Mouse (Mus musculus) urinary bladder, postnatal 25 days (tissue): ENCODE results near the gene Plvap.
"Not testable (repeated sequence)": the region's sequence is repeated elsewhere in the genome, so short reads cannot be mapped to it uniquely, and the experiment has no call there.

ENCODE experiments used
- DNase-seq: peaks from one replicate; pipeline ENCODE4 v3.0.0; 2022; ENCODE audit warnings: low spot score

Plvap gene

DNA sequence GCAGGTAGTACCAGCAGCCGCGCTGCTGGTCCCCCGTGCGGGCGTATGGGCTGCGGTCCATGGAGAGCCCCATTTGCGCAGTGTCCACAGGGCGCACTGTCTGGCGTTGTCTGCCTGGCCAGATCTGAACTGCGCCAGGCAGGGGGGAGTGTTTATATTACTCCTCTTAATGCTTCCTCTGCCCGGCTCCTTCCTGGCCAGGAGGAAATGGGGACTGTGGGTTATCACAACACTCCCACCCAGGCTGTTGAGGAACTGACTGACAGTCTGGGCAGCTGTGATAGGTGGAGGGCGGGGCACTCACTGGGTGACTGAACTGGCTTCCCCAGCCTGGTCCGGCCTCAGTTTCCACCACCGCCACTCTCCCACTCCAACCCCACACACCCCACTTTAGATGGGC is at the start of gene Plvap:
Gene Plvap, minus strand, starts transcription at position 109 of the 400 bp plus-strand sequence.
- no peak for DNase-seq

DNA sequence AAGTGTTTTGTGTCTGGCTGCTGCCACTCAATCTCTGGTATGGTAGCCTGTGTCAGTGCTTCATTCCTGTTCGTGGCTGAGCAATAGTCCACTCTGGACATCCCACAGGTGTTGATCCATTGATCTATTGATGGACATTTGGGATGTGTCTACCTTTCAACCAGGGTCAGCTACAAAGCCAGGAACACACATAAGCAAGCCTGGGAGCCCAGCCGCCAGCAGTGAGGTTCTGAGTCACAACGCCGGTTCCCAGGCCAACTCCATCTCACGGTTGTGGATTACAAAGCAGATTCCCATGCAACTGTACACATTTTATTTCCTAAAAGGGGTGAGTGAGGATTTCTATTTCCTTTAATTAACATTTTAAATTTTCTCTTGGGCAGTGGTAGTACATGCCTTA is 49.2 kb upstream of the Plvap start:
- DNase-seq: no peak

DNA sequence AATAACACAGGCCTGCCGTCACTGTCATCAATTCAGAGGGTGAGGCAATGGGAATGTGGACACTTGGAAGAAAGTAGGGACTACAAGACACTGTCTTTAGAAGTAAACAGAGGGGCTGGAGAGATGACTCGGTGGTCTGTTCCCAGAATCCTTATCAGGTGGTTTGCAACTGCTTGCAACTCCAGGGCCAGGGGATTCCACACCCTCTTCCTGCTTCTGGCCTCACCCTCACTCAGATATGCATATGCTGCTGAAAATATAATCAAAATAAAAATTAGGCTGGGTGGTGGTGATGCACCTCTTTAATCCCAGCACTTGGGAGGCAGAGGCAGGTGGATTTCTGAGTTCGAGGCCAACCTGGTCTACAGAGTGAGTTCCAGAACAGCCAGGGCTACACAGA is 48.5 kb upstream of the Plvap start:
- DNase-seq: no peak

DNA sequence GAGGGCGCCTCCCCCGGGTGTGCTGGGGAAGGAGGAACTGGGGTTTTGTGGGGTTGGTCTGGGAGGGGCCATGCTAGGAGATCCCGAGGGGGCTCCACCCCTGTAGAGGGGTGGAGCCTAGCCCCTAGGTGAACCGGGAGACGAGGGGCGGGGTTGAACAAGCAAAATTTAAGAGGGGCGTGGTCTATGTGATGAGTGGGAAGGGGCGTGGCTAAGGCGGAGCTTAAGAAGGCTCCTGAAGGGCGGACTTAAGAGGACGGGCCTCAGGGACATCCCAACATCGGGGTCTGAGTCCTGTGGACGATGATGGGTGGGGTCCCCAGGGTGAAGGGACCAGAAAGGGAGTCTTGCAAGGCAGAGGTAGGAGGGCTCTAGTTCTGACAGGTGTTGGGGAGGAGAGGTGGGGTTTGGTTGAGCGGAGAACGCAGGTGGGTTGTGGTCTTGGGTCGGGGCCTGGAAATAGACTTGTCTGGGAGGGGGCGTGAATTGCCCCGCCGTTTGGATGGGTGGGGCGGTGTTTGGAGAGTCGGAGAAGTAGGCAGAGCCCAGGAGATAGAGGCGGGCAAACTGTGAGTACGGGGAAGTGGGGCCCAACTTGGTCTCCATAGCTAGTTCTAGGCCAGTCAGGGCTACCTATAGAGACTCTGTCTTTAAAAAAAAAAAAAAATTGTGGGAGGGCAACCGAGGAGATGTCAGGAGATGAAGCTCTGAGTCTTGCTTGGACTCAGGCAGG is 47.6 kb upstream of the Plvap start:
- DNase-seq: peak; percentile 65

DNA sequence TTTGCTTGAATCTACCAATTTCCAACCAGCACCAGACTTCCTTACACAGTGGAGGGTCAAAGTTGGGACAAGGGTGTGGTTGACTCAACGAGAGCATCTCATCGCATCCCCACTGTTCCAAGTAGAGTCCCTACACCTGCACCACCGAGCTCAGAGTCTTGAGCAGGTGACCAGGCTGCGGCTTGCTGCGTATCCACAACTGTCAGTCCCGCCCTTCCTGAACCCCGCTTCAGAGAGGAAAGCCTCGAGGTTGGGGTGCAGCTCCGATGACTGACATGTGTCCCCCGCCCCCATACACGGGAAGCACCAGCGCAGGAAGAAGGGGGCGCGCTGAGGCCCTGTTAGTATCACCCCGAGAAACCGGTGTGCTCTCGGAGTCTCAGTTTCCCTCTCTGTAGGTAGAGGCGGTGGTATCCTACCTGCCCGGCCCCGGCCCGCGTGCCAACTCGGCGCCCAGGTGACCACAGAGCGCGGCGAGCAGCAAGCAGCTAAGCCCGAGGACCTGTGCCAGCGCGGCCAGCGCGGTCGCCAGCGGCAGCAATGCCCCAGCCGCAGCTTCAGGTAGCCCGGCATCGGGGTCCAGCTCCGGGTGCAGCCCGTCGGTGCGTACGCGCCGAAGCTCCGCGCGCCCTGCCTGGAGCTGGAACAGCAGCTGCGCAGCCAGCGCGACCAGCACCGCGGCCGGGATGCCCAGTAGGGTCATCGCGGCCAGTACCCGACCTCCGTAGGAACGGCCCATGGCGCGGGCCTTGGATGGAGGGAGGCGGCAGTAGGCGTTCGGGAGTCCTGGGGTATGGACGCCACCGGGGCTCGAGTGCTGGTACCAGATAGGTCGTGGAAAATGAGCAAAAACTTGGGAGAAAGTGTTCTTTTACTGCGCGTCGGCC is 46.8 kb upstream of the Plvap start, which contains the start of gene Tmem221:
Gene Tmem221, minus strand, starts transcription at position 801 of the 887 bp plus-strand sequence.
- no peak for DNase-seq

DNA sequence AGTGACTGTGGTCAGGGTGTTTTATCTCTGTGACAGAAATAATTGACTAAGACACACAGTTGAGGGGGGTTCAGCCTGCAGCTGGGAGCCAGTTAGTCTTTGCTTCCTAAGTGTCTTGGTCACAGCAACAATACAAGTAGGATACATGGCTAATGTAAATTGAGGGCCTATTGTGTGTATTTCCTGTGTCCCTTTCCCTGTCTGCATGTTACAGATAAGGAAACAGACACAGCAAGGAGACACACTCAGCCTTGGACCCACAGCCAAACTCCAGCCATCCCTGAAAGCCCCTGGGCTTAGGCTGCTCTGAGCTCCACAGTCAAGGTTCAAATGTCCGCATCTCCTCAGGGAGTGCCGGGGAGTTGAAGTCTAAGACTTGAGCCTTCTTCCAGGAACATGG is 43.1 kb upstream of the Plvap start:
- DNase-seq: no peak

DNA sequence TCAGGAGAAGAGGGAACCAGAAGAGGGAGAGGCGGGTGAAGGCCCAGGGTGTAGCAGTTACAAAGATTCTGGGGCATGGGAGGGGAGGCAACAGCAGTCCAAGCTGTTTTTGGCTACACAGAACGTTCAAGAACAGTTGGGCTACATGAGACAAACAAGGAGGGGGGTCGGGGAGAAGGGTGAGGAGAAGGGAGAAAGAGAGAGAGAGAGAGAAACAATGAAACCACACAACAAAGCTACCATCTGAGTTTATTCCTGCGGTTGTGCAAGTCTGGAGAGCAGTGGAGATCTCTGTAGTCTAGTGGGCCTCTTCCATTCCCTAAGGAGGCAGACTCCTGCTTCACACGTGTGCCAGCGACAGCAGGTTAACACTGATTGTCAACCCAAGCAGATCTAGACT is 42.4 kb upstream of the Plvap start:
- no peak for DNase-seq

DNA sequence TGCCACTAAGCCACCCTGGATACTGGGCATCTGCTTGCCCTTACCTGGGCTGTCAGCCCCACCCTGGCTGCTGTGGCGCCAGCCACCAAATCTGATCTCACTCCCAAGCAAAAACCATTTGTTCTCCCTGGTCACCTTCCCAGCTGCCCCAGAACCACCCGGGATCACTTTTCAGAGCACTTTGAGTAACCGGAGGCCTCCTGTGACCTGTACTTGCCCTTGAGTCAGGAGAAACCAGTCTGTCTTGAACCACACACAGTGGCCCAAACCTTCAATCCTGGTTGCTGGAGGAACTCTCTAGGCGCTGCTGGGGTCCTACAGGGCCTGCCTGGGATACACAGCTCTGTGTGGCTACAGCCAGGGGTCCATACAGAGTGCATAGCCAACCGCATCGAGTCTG is 41.2 kb upstream of the Plvap start:
- no peak for DNase-seq

DNA sequence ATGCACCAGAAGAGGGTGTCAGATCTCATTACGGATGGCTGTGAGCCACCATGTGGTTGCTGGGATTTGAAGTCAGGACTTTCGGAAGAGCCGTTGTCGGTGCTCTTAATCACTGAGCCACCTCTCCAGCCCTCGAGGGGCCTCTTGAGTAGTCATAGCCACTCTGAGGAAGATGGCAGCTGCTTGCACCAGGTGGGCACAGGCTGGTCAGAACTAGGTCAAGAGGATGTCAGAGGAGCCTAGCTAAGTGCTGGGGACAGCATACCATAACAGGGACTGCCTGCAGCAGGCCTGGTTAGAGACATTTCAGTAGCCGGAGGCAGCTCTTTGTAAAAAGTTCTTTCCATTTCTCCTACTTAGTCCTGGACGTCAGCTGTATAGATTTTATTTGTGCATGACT is 39.2 kb upstream of the Plvap start:
- DNase-seq: no peak

DNA sequence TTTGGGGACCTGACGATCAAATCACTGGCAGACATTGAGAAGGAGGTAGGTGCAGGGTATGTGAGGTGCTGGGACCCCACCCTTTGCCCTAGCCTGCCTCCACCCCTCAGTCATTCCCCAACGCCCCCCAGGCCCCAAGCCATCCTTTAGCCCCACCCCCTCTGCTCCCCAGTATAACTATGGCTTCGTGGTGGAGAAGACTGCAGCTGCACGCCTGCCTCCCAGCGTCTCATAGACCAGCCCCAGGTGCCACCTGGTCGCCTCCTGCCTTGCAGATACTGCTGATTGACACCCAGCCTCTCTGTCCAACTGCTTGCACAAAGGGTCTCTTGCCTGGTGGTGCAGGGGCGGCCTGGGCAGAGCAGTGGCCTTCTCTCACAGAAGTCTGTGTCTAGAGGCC is 36.0 kb upstream of the Plvap start:
- DNase-seq: no peak

DNA sequence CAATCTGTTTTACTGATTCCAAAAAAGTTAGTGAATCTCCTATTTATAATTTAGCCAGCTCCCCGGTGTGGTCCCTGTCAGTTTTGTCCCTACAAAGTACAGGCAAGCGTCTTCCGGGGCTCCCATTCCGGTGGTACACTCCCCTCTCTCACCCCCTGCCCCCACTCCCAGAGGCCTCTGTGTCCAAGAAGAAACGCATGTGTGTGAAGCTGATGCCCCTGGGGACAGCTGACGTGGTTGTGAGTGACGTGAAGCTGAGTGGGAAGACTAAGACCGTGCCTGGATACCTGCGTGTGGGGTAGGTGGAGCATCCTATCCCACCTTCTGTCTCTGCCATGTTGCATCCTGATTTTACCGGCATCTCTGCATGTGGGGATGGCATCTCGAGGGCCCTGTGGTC is 33.5 kb upstream of the Plvap start:
- no peak for DNase-seq

DNA sequence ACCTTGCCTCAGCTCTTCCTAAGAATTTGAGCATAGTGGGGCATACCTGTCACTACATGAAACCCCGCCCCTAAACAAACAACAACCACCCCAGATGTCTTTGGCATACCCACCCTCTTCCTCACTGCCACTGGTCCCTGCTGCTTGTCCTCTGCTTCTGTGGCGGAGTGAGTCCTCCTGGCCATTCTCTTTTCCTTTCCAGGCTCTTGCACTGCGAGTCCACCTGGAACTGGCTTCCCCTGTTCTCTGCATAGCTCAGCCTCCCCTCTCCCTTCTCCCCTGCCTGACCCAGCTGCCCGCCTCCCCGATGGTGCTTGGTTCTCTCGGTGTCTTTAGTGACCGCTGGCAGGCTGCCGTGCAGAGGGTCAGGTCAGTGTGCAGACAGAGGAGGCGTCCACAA is 32.2 kb upstream of the Plvap start:
- no peak for DNase-seq

DNA sequence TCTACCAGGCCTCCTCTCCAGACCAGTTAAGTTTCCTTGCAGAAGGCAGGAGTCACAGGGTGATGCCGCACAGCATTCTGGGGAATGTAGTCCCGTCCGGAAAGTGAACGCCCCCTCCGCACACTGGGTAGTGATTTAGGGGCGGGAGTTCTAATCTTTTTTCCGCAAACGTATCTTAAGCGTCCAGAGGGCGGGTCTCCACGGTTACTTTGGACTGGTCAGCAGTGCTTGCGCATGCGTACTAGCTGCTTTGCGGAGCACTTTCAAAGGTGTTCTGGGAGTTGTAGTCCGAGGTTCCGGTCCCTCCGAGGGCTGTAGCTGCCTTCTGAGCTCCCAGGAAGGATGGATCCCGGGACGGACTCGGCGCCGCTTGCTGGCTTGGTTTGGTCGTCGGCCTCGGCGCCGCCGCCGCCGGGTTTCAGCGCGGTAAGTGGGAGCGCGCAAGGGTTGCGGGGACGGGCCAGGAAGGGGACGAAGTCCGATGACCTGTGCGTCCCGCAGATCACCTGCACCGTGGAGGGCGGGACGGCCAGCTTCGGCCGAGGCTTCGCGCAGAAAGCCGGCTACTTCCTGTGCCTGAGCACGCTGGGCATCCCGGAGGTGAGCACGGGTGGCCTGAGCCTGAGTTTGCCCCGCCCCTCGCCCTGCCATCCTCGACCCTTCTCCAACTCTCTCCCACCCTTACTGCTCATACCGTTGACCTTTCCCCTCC is 31.2 kb upstream of the Plvap start, which contains the start of gene Mvb12a:
Gene Mvb12a, plus strand, starts transcription at position 291 of the 712 bp plus-strand sequence.
- DNase-seq: peak; percentile 81

DNA sequence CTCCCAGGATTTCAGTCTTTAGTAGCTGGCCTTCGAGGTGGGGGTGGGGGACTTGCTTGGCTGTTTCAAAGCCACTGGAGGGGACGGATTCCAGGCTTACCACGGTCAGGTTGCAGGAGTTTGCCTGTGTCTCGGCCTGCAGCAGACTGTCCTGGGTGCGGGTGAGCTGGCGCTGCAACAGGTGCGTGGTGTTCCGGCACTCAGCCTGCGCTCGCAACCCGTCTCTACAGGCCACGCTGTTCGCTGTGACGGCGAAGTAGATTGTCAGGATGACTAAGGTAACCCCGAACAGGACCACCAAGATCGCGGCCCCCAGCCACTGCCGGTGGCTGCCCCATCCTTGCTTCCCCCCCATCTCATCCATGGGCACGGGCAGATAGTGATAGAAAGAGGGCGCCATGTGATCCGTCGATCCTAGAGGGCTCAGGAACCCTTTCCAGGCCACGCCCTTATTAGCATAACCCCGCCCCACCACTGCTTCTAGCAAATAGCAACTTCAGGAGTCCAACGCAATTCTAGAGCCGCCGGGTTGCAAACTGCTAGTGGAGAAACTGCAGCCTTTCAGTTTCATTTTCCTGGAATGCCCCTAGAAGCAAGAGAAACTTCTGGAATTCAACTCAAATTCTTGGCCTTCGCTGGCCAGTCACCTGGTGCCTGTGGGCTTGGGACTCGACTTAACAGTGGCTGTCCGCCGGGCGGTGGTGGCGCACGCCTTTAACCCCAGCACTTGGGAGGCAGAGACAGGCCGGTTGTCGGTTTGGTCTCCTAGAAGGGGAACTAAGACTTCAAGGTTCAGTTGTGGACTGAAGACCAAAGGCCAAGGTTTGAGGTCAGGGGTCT is 25.7 kb upstream of the Plvap start, which contains the start of gene Bst2:
Gene Bst2, minus strand, starts transcription at position 429 of the 840 bp plus-strand sequence.
- DNase-seq: peak; percentile 73

DNA sequence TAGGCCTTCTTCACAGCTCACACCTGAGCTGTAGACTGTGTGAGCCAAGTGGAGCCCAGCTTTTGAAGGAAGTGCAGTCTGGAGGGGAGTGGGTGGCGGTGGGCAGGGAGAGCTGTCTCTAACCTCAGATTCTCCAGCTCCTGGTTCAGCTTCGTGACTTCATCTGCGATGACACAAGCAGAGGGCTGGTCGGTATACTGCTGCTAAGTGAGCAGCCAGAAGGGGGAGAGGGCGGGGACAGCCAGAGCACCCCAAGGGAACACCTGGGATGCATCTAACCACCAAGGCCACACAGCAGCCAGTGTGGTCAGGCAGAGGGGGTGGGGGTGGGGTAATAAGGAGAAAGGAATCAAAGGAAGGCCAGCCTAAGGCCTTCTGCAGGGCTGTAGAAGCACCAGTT is 24.1 kb upstream of the Plvap start:
- no peak for DNase-seq

DNA sequence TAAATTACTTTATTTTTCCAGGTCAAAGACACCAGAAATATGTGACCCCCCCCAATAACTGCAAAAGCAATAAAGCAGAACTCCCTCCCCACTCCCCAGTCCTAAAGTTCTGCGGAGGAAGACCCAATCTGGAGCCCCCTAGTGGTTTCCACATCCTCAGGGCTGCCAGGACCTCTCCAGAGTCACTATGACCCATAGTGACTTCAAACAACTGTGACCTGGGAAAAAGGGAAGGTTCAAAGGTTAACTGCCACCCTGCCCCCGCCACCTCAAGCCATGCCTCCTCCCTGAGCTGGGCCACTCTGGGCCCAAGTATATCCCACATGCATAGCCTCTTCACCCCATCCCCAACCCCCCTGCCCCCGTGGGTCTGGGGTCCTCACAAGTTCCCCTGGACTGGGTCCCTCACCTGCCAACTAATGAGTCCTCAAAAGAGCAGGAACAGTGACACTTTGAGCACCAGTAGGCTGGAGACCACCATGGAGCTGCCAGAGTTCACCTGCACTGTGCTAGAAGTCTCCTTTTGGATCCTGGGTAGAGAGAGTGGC is 22.8 kb upstream of the Plvap start:
- no peak for DNase-seq

DNA sequence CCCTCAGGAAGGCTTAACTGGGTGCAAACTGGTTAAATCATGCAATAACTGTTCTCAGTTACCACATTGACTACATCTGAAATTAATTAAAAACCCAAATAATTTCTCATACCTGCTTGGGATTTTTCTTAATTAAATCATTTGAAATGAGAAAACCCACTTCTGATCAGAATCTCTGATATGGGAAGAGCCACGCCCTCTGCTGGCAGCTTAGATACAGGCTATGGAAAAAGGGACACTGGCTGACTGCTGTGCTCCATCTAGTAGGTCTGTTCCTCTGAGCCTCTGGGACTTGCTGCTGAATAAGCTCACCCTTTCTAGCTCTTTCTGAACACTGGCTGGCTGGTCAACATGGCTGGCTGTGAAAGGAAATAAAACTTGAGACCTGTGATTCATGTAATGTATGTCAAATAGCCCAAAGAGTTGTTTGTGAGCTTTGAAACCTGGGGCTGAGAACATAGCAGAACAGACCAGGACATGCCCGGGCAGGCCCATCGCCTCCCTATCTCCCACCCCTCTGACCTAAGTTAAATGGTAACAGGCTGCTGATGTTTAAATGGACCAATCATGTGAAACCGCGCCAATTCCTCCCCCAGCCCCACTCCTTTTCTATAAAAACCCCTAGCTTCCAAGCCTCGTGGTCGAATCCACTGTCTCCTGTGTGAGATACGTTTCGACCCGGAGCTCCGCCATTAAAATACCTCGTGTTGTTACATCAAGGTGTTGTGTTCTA is 19.3 kb upstream of the Plvap start:
- DNase-seq: not testable (repeated sequence)

DNA sequence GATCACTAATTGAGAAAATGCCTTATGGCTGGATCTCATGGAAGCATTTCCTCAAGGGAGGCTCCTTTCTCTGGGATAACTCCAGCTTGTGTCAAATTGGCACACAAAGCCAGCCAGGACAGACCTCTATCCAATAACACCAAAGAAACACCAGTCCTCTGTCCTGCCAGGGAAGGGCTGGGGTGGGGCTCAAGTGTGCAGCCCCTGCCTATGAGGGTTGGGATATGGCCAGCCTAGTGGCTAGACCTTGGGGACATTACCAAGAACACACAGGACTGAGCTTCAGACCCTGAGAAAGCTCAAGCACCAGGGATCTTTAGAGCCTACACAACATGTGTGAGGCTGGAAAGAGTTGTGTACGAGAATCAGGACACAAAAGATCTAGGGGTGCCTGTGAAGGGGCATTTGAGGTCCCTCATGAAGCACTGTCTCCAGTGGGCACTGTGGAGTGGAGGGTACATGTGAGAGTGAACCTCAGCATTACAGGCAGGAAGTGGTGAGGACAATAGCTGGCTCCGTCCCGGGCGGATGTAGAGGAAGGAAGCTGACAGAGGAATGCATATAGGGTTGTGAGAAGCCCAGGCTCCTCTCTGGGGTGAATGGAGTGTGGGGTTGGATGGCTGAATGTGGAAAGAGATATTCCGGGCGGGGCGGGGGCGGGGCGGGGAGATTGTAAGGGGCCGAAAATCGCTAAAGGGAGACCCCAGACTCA is 17.0 kb upstream of the Plvap start:
- no peak for DNase-seq

DNA sequence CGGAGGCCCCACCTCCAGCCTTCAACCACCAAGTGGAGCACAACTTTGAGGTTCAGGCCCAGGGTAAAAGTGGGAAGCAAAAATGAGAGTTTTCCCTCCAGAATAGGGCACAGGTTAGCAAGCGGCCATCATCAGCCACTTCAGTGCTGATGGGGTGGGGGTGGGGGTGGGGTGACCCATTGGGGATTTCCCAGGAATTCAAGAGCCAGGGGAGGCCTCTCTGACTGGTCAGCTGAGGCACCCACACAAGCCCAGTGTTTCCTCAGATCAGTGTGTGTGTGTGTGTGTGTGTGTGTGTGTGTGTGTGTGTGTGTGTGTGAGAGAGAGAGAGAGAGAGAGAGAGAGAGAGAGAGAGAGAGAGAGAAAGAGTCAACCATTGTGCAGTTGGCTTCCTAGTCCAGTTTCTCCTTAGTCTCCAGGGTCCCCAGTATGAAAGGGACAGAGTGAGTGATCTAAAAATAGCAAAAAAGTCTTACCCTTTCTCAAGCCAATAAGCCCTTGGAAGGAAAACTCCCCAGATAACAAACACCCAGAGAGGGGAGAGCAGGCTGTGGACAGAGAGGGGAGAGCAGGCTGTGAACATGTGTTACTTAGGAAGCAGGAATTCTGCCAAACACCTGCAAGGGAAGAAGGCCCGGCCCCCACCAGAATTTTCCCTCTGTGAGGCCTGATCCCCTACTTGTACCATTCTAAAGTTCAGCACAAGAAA is 15.8 kb upstream of the Plvap start:
- DNase-seq: no peak
